Mouse (Mus musculus) E14TG2a.4 (cell line): ENCODE data around the gene Sgta.

ENCODE experiments used
- CTCF ChIP-seq: conservative IDR thresholded peaks from 2 replicates; pipeline ENCODE4 v1.5.1; 2014; ENCODE audit warnings: low read length
- NANOG ChIP-seq: IDR thresholded peaks from 2 replicates; pipeline ENCODE4 v1.6.1; 2014; ENCODE audit warnings: borderline replicate concordance, low read length, mixed read lengths
- POU5F1 ChIP-seq: IDR thresholded peaks from 2 replicates; pipeline ENCODE4 v1.6.1; 2014; ENCODE audit warnings: low read length, borderline replicate concordance

DNA sequence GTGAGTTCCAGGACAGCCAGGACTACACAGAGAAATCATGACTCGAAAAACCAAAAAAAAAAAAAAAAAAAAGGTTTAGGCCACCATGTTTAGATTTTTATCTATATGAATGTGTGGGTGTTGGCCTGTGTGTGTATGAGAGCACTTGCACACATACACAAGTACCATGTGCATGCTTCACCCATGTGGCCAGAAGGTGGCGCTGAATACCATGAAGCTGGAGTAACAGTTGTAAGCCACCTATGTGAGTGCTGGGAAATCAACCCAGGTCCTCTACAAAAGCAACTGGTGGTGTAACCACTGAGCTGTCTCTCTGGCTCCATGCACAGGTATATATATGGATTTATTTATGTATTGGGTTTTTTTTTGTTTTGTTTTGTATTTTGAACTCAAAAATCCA, 27.0 kb upstream of the Sgta start:
- peak; percentile 58 for TF ChIP-seq CTCF
- no peak for TF ChIP-seq NANOG
- no peak for TF ChIP-seq POU5F1
